Mouse (Mus musculus): Measurements from ENCODE around the gene Xpc. TPM values are rescaled to one million over a fixed set of nuclear protein-coding genes. Genes with fewer than 3 reads are reported as not detected.

The Xpc gene
- total and polyA plus RNA-seq, 3 experiments = 15.3 to 15.5 TPM; not detected in 1

GRCm38 (mm10) chr6:91552693-91553092, 37.0 kb upstream of the Xpc start:
- TF ChIP-seq JUND (IDR thresholded peaks at IDR 0.05; ENCODE audit: low read depth, low read length) = no peak
- TF ChIP-seq RCOR1 (IDR thresholded peaks at IDR 0.05; ENCODE audit: low read depth, low read length) = no peak
- no peak for TF ChIP-seq MAX (IDR thresholded peaks at IDR 0.05; ENCODE audit: low read length)
- no peak for TF ChIP-seq HCFC1 (IDR thresholded peaks at IDR 0.05; ENCODE audit: low read depth, low read length)
- no peak for TF ChIP-seq MYC (IDR thresholded peaks at IDR 0.05; ENCODE audit: low read depth, low read length)
- TF ChIP-seq UBTF (IDR thresholded peaks at IDR 0.05; ENCODE audit: borderline replicate concordance, insufficient read depth, low read depth, low read length) = no peak
- no peak for TF ChIP-seq ELF1 (IDR thresholded peaks at IDR 0.05; ENCODE audit: low read depth, low read length)
- no peak for TF ChIP-seq KAT2A (conservative IDR thresholded peaks at IDR 0.05; ENCODE audit: low read depth, low read length)
- TF ChIP-seq GATA1 (IDR thresholded peaks at IDR 0.05; ENCODE audit: low read depth, low read length) = no peak
- no peak overlapping the region for H3K4me3 ChIP-seq (ENCODE audit: control insufficient read depth in 1 of 2, insufficient read depth in 1 of 2, low read depth in 2 of 2, low read length in 2 of 2)
- peaks cover 0 to 19% of the 10 kb centered on the region in 2 experiments; a peak in 3 of 4 replicates for H3K27me3 ChIP-seq (ENCODE audit: control insufficient read depth in 1 of 2, insufficient read depth in 2 of 2, low read length in 2 of 2)

GRCm38 (mm10) chr6:91551671-91552070, 36.0 kb upstream of the Xpc start:
- H3K79me2 ChIP-seq (ENCODE audit: control insufficient read depth, insufficient read depth, low read length, poor library complexity) = no peaks in the 10 kb centered on the region
- no peaks in the 10 kb centered on the region for H3K9me3 ChIP-seq (replicated peaks; ENCODE audit: insufficient read depth, low read length)
- peaks cover 0 to 19% of the 10 kb centered on the region in 2 experiments; a peak in 3 of 4 replicates for H3K27me3 ChIP-seq (ENCODE audit: control insufficient read depth in 1 of 2, insufficient read depth in 2 of 2, low read length in 2 of 2)
- no peak for DNase-seq (ENCODE audit: low read depth, low spot score)
- H3K9ac ChIP-seq (ENCODE audit: control insufficient read depth, low read depth, low read length, poor library complexity, severe bottlenecking) = no peak overlapping the region
- H3K4me3 ChIP-seq (ENCODE audit: control insufficient read depth in 1 of 2, insufficient read depth in 1 of 2, low read depth in 2 of 2, low read length in 2 of 2) = no peak overlapping the region
- TF ChIP-seq GATA1 (IDR thresholded peaks at IDR 0.05; ENCODE audit: low read depth, low read length) (no peak), SMC3 (IDR thresholded peaks at IDR 0.05; ENCODE audit: low read depth, low read length) (no peak), ZC3H11A (IDR thresholded peaks at IDR 0.05; ENCODE audit: low read depth, low read length) (no peak), USF2 (IDR thresholded peaks at IDR 0.05; ENCODE audit: borderline replicate concordance in 1 of 2, insufficient read depth in 1 of 2, low read depth in 1 of 2, low read length in 2 of 2) (no peak), MXI1 (IDR thresholded peaks at IDR 0.05; ENCODE audit: low read depth, low read length) (no peak), RAD21 (IDR thresholded peaks at IDR 0.05; ENCODE audit: low read depth, low read length) (no peak), SIN3A (IDR thresholded peaks at IDR 0.05; ENCODE audit: low read length) (no peak), ZKSCAN1 (IDR thresholded peaks at IDR 0.05; ENCODE audit: low read depth, low read length) (no peak), HCFC1 (IDR thresholded peaks at IDR 0.05; ENCODE audit: low read depth, low read length) (no peak), POLR2AphosphoS2 (IDR thresholded peaks at IDR 0.05; ENCODE audit: low read length) (no peak), CTCF (IDR thresholded peaks at IDR 0.05 in 2 of 3, conservative IDR thresholded peaks at IDR 0.05 in 1 of 3; ENCODE audit: control insufficient read depth in 1 of 3, insufficient read depth in 1 of 3, low read depth in 2 of 3, low read length in 3 of 3, poor library complexity in 1 of 3, severe bottlenecking in 1 of 3) (no peak), POLR2A (IDR thresholded peaks at IDR 0.05; ENCODE audit: control insufficient read depth in 1 of 2, insufficient read depth in 1 of 2, low read depth in 1 of 2, low read length in 2 of 2, poor library complexity in 1 of 2) (no peak), EP300 (IDR thresholded peaks at IDR 0.05; ENCODE audit: low read depth in 1 of 2, low read length in 2 of 2) (no peak), CHD1 (IDR thresholded peaks at IDR 0.05; ENCODE audit: low read depth, low read length) (no peak), KAT2A (conservative IDR thresholded peaks at IDR 0.05; ENCODE audit: low read depth, low read length) (no peak), RCOR1 (IDR thresholded peaks at IDR 0.05; ENCODE audit: low read depth, low read length) (no peak)
- no peak overlapping the region for H3K27ac ChIP-seq (ENCODE audit: control insufficient read depth, low read depth, low read length)
- no peaks in the 10 kb centered on the region for H3K36me3 ChIP-seq (ENCODE audit: control insufficient read depth in 1 of 2, insufficient read depth in 2 of 2, low read length in 2 of 2)
- H3K4me1 ChIP-seq (ENCODE audit: control insufficient read depth in 1 of 2, insufficient read depth in 2 of 2, low read length in 2 of 2) = no peaks in the 10 kb centered on the region

More at GRCm38 (mm10) chr6:91552693-91553092, 37.0 kb upstream of the Xpc start:
- Histone ChIP-seq H3K27ac (ENCODE audit: control insufficient read depth, low read depth, low read length) (no peak overlapping the region), H3K9ac (ENCODE audit: control insufficient read depth, low read depth, low read length, poor library complexity, severe bottlenecking) (no peak overlapping the region), H3K9me3 (replicated peaks; ENCODE audit: insufficient read depth, low read length) (no peaks in the 10 kb centered on the region), H3K4me1 (ENCODE audit: control insufficient read depth in 1 of 2, insufficient read depth in 2 of 2, low read length in 2 of 2) (no peaks in the 10 kb centered on the region), H3K79me2 (ENCODE audit: control insufficient read depth, insufficient read depth, low read length, poor library complexity) (no peaks in the 10 kb centered on the region), H3K36me3 (ENCODE audit: control insufficient read depth in 1 of 2, insufficient read depth in 2 of 2, low read length in 2 of 2) (no peaks in the 10 kb centered on the region)
- no peak for DNase-seq (ENCODE audit: low read depth, low spot score)
